Mouse (Mus musculus): ENCODE data around the gene Sgf29. TPM values are rescaled to one million over a fixed set of nuclear protein-coding genes. Genes with fewer than 3 reads are reported as not detected.

Sgf29 gene
- polyA plus RNA-seq, 1 experiment from 2014 or later = 65.6 TPM

- H3K27ac ChIP-seq (replicated peaks) = no peak overlapping the region
- H3K27me3 ChIP-seq (replicated peaks; ENCODE audit: low read depth, poor library complexity, severe bottlenecking) = no peaks in the 10 kb centered on the region
- peak overlapping the region; percentile 94 for H3K4me3 ChIP-seq
- peaks cover 27% of the 10 kb centered on the region for H3K4me1 ChIP-seq
- 53% methylated on average over 10 of the region's 10 CpGs for WGBS
- no peak for DNase-seq (ENCODE audit: low spot score)
- no peaks in the 10 kb centered on the region for H3K9me3 ChIP-seq
- H3K36me3 ChIP-seq (replicated peaks) = peaks cover 51% of the 10 kb centered on the region
Observed at GRCm38 (mm10) chr7:126694441-126695051, 45.4 kb downstream of the Sgf29 start.

GRCm38 (mm10) chr7:126695210-126695611 is 46.1 kb downstream of the Sgf29 start, which contains the start of gene Bola2:
Gene Bola2, plus strand, starts transcription at chr7:126695401.
- Histone ChIP-seq H3K27ac (replicated peaks) (peak within 1 kb of the TSS; percentile 94), H3K4me3 (peak within 1 kb of the TSS; percentile 94), H3K36me3 (replicated peaks) (peaks cover 52% of the 10 kb centered on the region), H3K4me1 (peaks cover 31% of the 10 kb centered on the region), H3K27me3 (replicated peaks; ENCODE audit: low read depth, poor library complexity, severe bottlenecking) (no peaks in the 10 kb centered on the region), H3K9me3 (no peaks in the 10 kb centered on the region)
- peak; percentile 78 for DNase-seq (ENCODE audit: low spot score)
- WGBS = under 1% methylated on average over 31 of the region's 31 CpGs

GRCm38 (mm10) chr7:126695631-126696207 is 46.6 kb downstream of the Sgf29 start, which contains the start of gene Slx1b:
Gene Slx1b, minus strand, starts transcription at chr7:126695784.
- WGBS = under 1% methylated on average over 40 of the region's 40 CpGs
- peak within 1 kb of the TSS; percentile 94 for H3K27ac ChIP-seq (replicated peaks)
- peak; percentile 98 for DNase-seq (ENCODE audit: low spot score)
- H3K4me1 ChIP-seq = peaks cover 33% of the 10 kb centered on the region
- no peaks in the 10 kb centered on the region for H3K27me3 ChIP-seq (replicated peaks; ENCODE audit: low read depth, poor library complexity, severe bottlenecking)
- H3K9me3 ChIP-seq = no peaks in the 10 kb centered on the region
- H3K36me3 ChIP-seq (replicated peaks) = peaks cover 54% of the 10 kb centered on the region
- H3K4me3 ChIP-seq = peak within 1 kb of the TSS; percentile 94

- Histone ChIP-seq H3K27me3 (replicated peaks; ENCODE audit: low read depth, poor library complexity, severe bottlenecking) (no peaks in the 10 kb centered on the region), H3K4me3 (peak overlapping the region; percentile 94), H3K36me3 (replicated peaks) (peaks cover 50% of the 10 kb centered on the region), H3K4me1 (peaks cover 39% of the 10 kb centered on the region), H3K27ac (replicated peaks) (peak overlapping the region; percentile 94), H3K9me3 (no peaks in the 10 kb centered on the region)
- no peak for DNase-seq (ENCODE audit: low spot score)
- WGBS = 5% methylated on average over 17 of the region's 17 CpGs
Observed at GRCm38 (mm10) chr7:126696303-126696702, 47.2 kb downstream of the Sgf29 start.

- Histone ChIP-seq H3K4me1 (peaks cover 43% of the 10 kb centered on the region), H3K9me3 (no peaks in the 10 kb centered on the region), H3K27ac (replicated peaks) (peak overlapping the region; percentile 94), H3K36me3 (replicated peaks) (peaks cover 44% of the 10 kb centered on the region), H3K27me3 (replicated peaks; ENCODE audit: low read depth, poor library complexity, severe bottlenecking) (peaks cover 4% of the 10 kb centered on the region), H3K4me3 (peak overlapping the region; percentile 94)
- 86% methylated on average over 3 of the region's 3 CpGs for WGBS
- no peak for DNase-seq (ENCODE audit: low spot score)
Observed at GRCm38 (mm10) chr7:126696886-126697285, 47.8 kb downstream of the Sgf29 start.

- no peak overlapping the region for H3K4me3 ChIP-seq
- no peaks in the 10 kb centered on the region for H3K9me3 ChIP-seq
- peaks cover 13% of the 10 kb centered on the region for H3K27me3 ChIP-seq (replicated peaks; ENCODE audit: low read depth, poor library complexity, severe bottlenecking)
- H3K4me1 ChIP-seq = peaks cover 43% of the 10 kb centered on the region
- H3K36me3 ChIP-seq (replicated peaks) = peaks cover 34% of the 10 kb centered on the region
- no peak for DNase-seq (ENCODE audit: low spot score)
- WGBS = 94% methylated on average over 8 of the region's 8 CpGs
- H3K27ac ChIP-seq (replicated peaks) = no peak overlapping the region
Observed at GRCm38 (mm10) chr7:126697838-126698237, 48.7 kb downstream of the Sgf29 start.

GRCm38 (mm10) chr7:126700063-126701015 is 51.2 kb downstream of the Sgf29 start:
- WGBS = 83% methylated on average over 25 of the region's 25 CpGs
- no peak overlapping the region; the same call in 1 of the 2 replicates for H3K27ac ChIP-seq (replicated peaks)
- H3K4me1 ChIP-seq = peaks cover 46% of the 10 kb centered on the region

GRCm38 (mm10) chr7:126701070-126701469 is 52.0 kb downstream of the Sgf29 start:
- no peak overlapping the region; the same call in 1 of the 2 replicates for H3K27ac ChIP-seq (replicated peaks)
- peak overlapping the region; percentile 23 for H3K4me3 ChIP-seq

More at GRCm38 (mm10) chr7:126700063-126701015, 51.2 kb downstream of the Sgf29 start:
- H3K9me3 ChIP-seq = no peaks in the 10 kb centered on the region
- H3K36me3 ChIP-seq (replicated peaks) = peaks cover 34% of the 10 kb centered on the region
- DNase-seq (ENCODE audit: low spot score) = no peak
- peaks cover 38% of the 10 kb centered on the region for H3K27me3 ChIP-seq (replicated peaks; ENCODE audit: low read depth, poor library complexity, severe bottlenecking)
- H3K4me3 ChIP-seq = peak overlapping the region; percentile 23; the same call in 1 of the 2 replicates

GRCm38 (mm10) chr7:126701559-126702357 is 52.6 kb downstream of the Sgf29 start:
- no peaks in the 10 kb centered on the region for H3K9me3 ChIP-seq
- WGBS = 60% methylated on average over 24 of the region's 24 CpGs
- peaks cover 34% of the 10 kb centered on the region for H3K36me3 ChIP-seq (replicated peaks)
- DNase-seq (ENCODE audit: low spot score) = no peak
- H3K27ac ChIP-seq (replicated peaks) = no peak overlapping the region
- peaks cover 52% of the 10 kb centered on the region for H3K27me3 ChIP-seq (replicated peaks; ENCODE audit: low read depth, poor library complexity, severe bottlenecking)
- H3K4me3 ChIP-seq = peak overlapping the region; percentile 23
- H3K4me1 ChIP-seq = peaks cover 40% of the 10 kb centered on the region

More at GRCm38 (mm10) chr7:126701070-126701469, 52.0 kb downstream of the Sgf29 start:
- Histone ChIP-seq H3K4me1 (peaks cover 46% of the 10 kb centered on the region), H3K27me3 (replicated peaks; ENCODE audit: low read depth, poor library complexity, severe bottlenecking) (peaks cover 46% of the 10 kb centered on the region), H3K9me3 (no peaks in the 10 kb centered on the region), H3K36me3 (replicated peaks) (peaks cover 34% of the 10 kb centered on the region)
- WGBS = under 1% methylated on average over 11 of the region's 11 CpGs
- DNase-seq (ENCODE audit: low spot score) = peak; percentile 88

- peaks cover 34% of the 10 kb centered on the region for H3K4me1 ChIP-seq
- H3K9me3 ChIP-seq = no peaks in the 10 kb centered on the region
- no peak overlapping the region for H3K27ac ChIP-seq (replicated peaks)
- H3K36me3 ChIP-seq (replicated peaks) = peaks cover 29% of the 10 kb centered on the region
- no peak overlapping the region for H3K4me3 ChIP-seq
- peaks cover 52% of the 10 kb centered on the region for H3K27me3 ChIP-seq (replicated peaks; ENCODE audit: low read depth, poor library complexity, severe bottlenecking)
- WGBS = 79% methylated on average over 6 of the region's 6 CpGs
- no peak for DNase-seq (ENCODE audit: low spot score)
Observed at GRCm38 (mm10) chr7:126702358-126702757, 53.2 kb downstream of the Sgf29 start.

- peaks cover 52% of the 10 kb centered on the region for H3K27me3 ChIP-seq (replicated peaks; ENCODE audit: low read depth, poor library complexity, severe bottlenecking)
- no peak overlapping the region for H3K27ac ChIP-seq (replicated peaks)
- H3K4me1 ChIP-seq = peaks cover 32% of the 10 kb centered on the region
- DNase-seq (ENCODE audit: low spot score) = no peak
- H3K9me3 ChIP-seq = no peaks in the 10 kb centered on the region
- peak overlapping the region; percentile 78 for H3K4me3 ChIP-seq
- WGBS = 85% methylated on average over 12 of the region's 12 CpGs
- H3K36me3 ChIP-seq (replicated peaks) = peaks cover 23% of the 10 kb centered on the region
Observed at GRCm38 (mm10) chr7:126702861-126703756, 54.0 kb downstream of the Sgf29 start.

Data from embryonic facial prominence, embryonic 10.5 days (tissue).